Mouse (Mus musculus) E14TG2a.4 (cell line): Measurements from ENCODE around the gene Map2k2.

Experiments
- CTCF ChIP-seq: conservative IDR thresholded peaks from 2 replicates; pipeline ENCODE4 v1.5.1; 2014; ENCODE audit warnings: low read length
- NANOG ChIP-seq: IDR thresholded peaks from 2 replicates; pipeline ENCODE4 v1.6.1; 2014; ENCODE audit warnings: borderline replicate concordance, low read length, mixed read lengths
- POU5F1 ChIP-seq: IDR thresholded peaks from 2 replicates; pipeline ENCODE4 v1.6.1; 2014; ENCODE audit warnings: low read length, borderline replicate concordance

DNA sequence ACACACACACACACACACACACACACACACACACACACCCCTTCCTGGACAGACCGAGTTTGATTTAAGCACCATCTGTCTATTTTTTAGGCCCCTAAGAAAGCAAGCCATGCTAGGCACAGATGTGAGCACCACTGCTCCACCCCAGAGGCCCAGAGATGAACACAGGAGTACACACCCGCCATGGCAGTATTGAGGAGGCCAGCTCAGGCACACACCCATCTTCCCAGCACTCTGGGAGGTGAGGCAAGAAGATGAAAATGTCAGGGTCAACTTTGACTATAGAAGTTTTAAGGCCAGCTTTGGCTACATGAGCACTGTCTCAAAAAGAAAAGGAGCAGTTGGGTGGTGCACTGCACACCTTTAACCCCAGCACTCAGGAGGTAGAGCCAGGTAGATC is 17.2 kb downstream of the Map2k2 start:
- TF ChIP-seq CTCF, result no peak
- no peak for TF ChIP-seq NANOG
- TF ChIP-seq POU5F1, result no peak
